Mouse (Mus musculus) lung, adult 2 months (tissue): Measurements from ENCODE around the gene Erich3.

Experiments
- CTCF ChIP-seq: fragments of 200-500 bp; IDR thresholded peaks from 2 replicates; pipeline ENCODE4 v1.5.1; 2011; ENCODE audit warnings: mild to moderate bottlenecking, low read length, control low read depth; ENCODE audit not compliant: insufficient read depth
- POLR2A ChIP-seq: fragments of 200-500 bp; IDR thresholded peaks from 2 replicates; pipeline ENCODE4 v1.6.1; 2011; ENCODE audit warnings: low read depth, mild to moderate bottlenecking, control low read depth, low read length, borderline replicate concordance; ENCODE audit errors: extremely low read depth

DNA sequence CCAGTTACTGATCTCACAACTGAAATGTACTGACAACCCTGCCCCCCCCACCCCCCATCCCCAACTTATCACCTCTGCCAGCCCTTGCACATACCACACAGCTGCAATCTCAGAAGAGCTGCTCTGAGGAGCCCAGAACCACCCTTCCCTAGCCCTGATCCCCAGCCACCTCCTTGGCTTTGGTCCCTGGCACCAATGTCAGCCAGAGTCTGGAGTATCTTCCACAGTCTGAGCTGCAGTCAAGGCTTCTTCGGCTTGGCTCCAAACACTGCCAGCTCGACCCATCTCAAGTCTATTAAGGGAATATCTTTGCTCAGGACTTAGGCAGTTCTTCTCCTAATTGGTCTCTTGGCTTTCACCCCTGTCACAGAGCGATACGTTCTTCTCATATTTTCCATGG is 129.9 kb downstream of the Erich3 start:
- TF ChIP-seq POLR2A = no peak
- TF ChIP-seq CTCF = no peak
